ENCODE assay signal across 21 mouse cellular contexts in genomic region chr3:41607467-41607866, GRCm38 (mm10).
"Had no signal": no experiment of that assay in that cellular context is flagged by ENCODE, and none has a peak within 500 bp of the region (broad histone marks: within the 10 kb centered on the region; RNA-seq: fewer than 3 reads in every experiment).

No protein-coding gene starts in this region.

- H3K9ac ChIP-seq: kidney, embryonic 15.5 days; limb, embryonic 12.5 days; limb, embryonic 15.5 days; liver, embryonic 13.5 days; midbrain, embryonic 12.5 days; neural tube, embryonic 12.5 days; neural tube, embryonic 15.5 days; stomach, embryonic 15.5 days had no signal

- H3K4me2 ChIP-seq: kidney, embryonic 15.5 days; limb, embryonic 12.5 days; limb, embryonic 15.5 days; liver, embryonic 13.5 days; midbrain, embryonic 12.5 days; neural tube, embryonic 12.5 days; neural tube, embryonic 15.5 days; stomach, embryonic 15.5 days had no signal

- H3K27me3 ChIP-seq: kidney, embryonic 15.5 days; limb, embryonic 12.5 days; limb, embryonic 15.5 days; liver, embryonic 13.5 days; midbrain, embryonic 12.5 days; neural tube, embryonic 12.5 days; neural tube, embryonic 15.5 days; stomach, embryonic 15.5 days had no signal

- H3K27ac ChIP-seq: kidney, embryonic 15.5 days; layer of hippocampus, adult 2 months; limb, embryonic 12.5 days; limb, embryonic 15.5 days; liver, embryonic 13.5 days; midbrain, embryonic 12.5 days; neural tube, embryonic 12.5 days; neural tube, embryonic 15.5 days; stomach, embryonic 15.5 days had no signal

- H3K9me3 ChIP-seq: kidney, embryonic 15.5 days; limb, embryonic 12.5 days; limb, embryonic 15.5 days; liver, embryonic 13.5 days; midbrain, embryonic 12.5 days; neural tube, embryonic 12.5 days; neural tube, embryonic 15.5 days; stomach, embryonic 15.5 days had no signal

- DNase-seq: kidney, adult 11 months; kidney, adult 8-10 months; kidney, postnatal 14 days; layer of hippocampus, adult 9-11 months; liver, embryonic 13.5 days; lung, adult 2 months; lung, postnatal 14 days; right cerebral cortex, adult 18-20 months; right cerebral cortex, postnatal 14 days; right cerebral cortex, postnatal 4 days; thymus, postnatal 25 days had no signal

- H3K4me1 ChIP-seq: liver, embryonic 13.5 days; stomach, embryonic 15.5 days had no signal

- H3K4me3 ChIP-seq: kidney, embryonic 15.5 days; layer of hippocampus, adult 2 months; limb, embryonic 12.5 days; limb, embryonic 15.5 days; liver, embryonic 13.5 days; midbrain, embryonic 12.5 days; myocyte; neural tube, embryonic 12.5 days; neural tube, embryonic 15.5 days; stomach, embryonic 15.5 days had no signal

- ATAC-seq: midbrain, embryonic 16.5 days had no signal
